Mouse (Mus musculus) inflammation-experienced regulatory T-cells (primary cell): Measurements from ENCODE around the gene Fndc8. TPM values are rescaled to one million over a fixed set of nuclear protein-coding genes. Genes with fewer than 3 reads are reported as not detected.

Experiments
- polyA plus RNA-seq, 2 experiments: library from polyadenylated mRNA; unstranded; fragments of 100-300 nt; shearing (Covaris generic); gene quantifications; one replicate each; pipeline ENCODE4 v1.2.1; 2017

Gene Fndc8
- 1 to 10 TPM in 1 of 2 experiments, under 1 TPM in 1; 0.22 to 1.4 TPM for polyA plus RNA-seq

DNA sequence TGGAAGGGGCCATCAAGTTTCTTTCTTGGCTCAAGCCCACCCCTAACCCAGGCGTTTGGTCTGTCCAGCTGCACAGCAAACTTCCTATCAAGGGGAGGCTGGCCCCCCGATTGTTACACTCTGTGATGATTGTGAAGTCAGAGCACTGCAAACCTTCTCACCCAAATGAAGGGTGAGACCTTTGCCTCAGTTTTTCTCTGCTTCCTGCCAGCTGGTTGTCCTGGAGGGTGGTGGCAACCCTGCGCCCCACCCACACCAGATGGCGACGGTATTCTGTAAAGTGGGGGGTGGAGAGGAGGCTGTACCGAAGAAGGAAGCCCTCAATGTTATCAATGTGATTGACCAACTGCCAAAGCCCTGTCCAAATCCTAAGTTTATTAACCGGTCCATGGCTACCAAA lies at the start of gene Fndc8:
Gene Fndc8, plus strand, starts transcription at position 189 of the 400 bp plus-strand sequence.

DNA sequence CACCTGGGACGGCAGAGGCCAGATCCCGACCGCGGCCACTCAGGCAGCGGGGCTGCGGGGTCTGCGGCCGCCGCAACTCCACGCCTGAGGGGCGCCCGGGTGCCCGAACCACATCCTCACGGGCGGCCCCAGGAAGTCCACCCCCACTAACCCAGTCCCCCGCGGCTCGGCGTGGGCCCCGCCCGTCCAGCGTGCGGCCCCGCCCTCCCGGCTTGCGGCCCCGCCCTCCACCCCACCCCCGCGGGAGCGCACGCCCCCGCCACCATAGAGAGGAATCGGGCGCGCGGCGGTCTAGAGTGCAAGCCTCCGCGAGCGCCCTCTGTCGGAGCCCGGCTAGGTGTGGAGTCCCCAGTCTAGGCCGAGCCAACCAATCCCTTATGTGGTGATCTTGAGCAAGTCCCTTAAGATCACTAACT lies 20.9 kb upstream of the Fndc8 start, which contains the start of gene Rffl:
Gene Rffl, minus strand, starts transcription at position 180 of the 416 bp plus-strand sequence.

DNA sequence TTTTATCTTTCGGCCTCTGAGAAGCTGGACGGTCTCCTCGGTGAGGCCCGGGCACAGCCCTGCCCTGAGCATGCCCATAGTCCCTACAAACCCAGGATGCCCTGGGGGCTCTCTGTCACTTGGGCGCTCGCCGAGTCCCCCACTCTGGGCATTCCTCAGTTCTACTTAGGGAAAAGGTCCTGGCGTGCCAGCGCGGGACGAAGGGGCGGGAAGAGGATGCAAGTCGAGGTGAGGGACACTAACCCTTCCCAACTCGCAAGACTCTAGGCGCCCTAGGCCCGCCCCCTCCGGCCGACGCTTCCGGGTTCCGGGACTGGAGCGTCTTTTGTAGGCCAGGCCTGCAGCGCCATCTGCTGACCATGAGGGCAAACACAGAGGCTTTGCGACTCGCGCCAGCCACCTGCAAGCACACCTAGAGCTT lies 1.6 kb upstream of the Fndc8 start, which contains the start of gene Rad51d:
Gene Rad51d, minus strand, starts transcription at position 273 of the 421 bp plus-strand sequence.

DNA sequence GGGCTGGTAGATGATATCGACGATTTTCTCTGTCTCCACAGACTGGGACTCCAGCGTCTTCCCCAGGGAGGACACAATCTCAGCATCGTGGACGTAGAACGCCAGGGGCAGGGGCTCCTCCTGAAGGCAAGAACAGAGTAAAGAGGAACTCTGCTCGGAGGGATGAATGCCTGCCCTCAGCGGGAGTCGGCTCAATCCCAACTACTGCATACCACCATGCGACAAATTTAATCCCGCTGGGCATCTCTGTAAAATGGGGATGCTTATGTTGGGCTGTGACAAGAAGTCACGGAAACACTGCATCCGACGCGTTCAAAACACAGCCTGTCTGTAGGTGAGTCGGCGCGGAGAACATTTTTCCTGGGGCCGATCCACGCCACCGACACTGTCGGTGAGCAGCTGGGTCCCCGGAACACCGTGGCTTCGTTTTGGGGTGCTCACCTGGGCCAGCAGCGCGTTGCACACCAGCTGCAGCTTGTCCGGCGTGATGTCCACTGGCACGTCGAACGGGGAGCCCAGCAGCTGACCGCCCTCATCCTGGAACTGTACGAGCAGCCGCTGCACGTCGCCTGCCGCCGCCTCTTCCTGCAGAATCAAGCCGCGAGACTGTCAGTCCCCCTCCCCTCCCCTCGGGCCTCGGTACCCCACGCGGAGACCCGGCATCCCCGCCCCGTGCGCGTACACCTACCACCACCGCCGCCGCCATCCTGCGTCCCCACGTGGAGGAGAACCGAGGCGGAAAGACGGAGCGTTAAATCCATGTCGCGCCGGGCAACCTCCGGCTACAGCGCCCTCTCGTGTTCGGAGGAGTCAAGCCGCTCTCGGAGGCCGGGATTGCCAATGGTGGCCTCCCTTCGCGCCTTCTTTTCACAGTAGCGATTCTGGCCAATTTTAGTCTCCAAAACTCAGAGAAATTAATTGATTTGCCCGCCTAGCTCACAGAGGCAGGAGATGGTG lies 16.0 kb downstream of the Fndc8 start, which contains the start of gene Nle1:
Gene Nle1, minus strand, starts transcription at position 761 of the 957 bp plus-strand sequence.

DNA sequence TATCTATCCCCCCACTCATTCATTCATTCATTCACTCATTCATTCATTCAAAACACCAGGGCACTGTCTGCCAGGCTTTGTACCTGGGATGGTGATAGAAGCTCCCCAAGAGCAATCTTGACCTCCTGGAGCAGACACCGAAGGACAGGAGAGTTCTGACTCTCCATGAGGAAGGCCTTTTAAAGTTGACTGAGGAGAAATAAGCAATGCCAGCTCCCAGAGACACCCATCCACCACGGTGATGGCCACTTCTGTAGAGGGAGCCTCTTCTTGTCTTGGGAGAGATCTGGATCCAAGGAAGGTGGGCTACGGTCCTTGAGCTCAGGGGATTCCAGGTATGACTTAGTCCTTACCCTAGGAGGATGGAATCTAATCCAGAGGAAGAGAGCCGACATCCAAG lies 18.3 kb downstream of the Fndc8 start, which contains the start of gene Unc45b:
Gene Unc45b, plus strand, starts transcription at position 301 of the 400 bp plus-strand sequence.

Other genes with a start within 250 kb of the Fndc8 start
- under 1 TPM; 0.43 to 0.49 TPM for gene Cct6b, start 127.8 kb upstream of the Fndc8 start, polyA plus RNA-seq
- gene Zfp830, start 127.8 kb upstream of the Fndc8 start, polyA plus RNA-seq: 10 to 100 TPM; 29.5 to 40.6 TPM
- 10 to 100 TPM; 33.2 to 38.7 TPM for gene Lig3, start 111.0 kb upstream of the Fndc8 start, polyA plus RNA-seq
- 10 to 100 TPM; 13.8 to 14.2 TPM for gene Rffl, start 20.9 kb upstream of the Fndc8 start, polyA plus RNA-seq
- 10 to 100 TPM; 26.7 to 30.8 TPM for gene Rad51d, start 1.5 kb upstream of the Fndc8 start, polyA plus RNA-seq
- gene Nle1, start 16.3 kb downstream of the Fndc8 start, polyA plus RNA-seq: 10 to 100 TPM; 28.9 to 56.3 TPM
- gene Unc45b, start 18.4 kb downstream of the Fndc8 start, polyA plus RNA-seq: under 1 TPM; 0.05 to 0.20 TPM
- 10 to 100 TPM; 31.9 to 36.7 TPM for gene Slfn5, start 59.2 kb downstream of the Fndc8 start, polyA plus RNA-seq
- gene Slfn9, start 99.7 kb downstream of the Fndc8 start, polyA plus RNA-seq: 10 to 100 TPM in 1 of 2 experiments, 1 to 10 TPM in 1; 7.9 to 12.5 TPM
- 100 to 1,000 TPM in 1 of 2 experiments, 10 to 100 TPM in 1; 98.3 to 115 TPM for gene Slfn8, start 128.7 kb downstream of the Fndc8 start, polyA plus RNA-seq
- gene Slfn2, start 173.0 kb downstream of the Fndc8 start, polyA plus RNA-seq: 100 to 1,000 TPM; 589 to 842 TPM
- gene Slfn1, start 224.7 kb downstream of the Fndc8 start, polyA plus RNA-seq: 100 to 1,000 TPM; 165 to 319 TPM